Mouse (Mus musculus): ENCODE measurements around the gene Rdh5. TPM values are rescaled to one million over a fixed set of nuclear protein-coding genes. Genes with fewer than 3 reads are reported as not detected.

Rdh5 gene
- polyA plus RNA-seq, 1 experiment: 7.5 TPM

DNA sequence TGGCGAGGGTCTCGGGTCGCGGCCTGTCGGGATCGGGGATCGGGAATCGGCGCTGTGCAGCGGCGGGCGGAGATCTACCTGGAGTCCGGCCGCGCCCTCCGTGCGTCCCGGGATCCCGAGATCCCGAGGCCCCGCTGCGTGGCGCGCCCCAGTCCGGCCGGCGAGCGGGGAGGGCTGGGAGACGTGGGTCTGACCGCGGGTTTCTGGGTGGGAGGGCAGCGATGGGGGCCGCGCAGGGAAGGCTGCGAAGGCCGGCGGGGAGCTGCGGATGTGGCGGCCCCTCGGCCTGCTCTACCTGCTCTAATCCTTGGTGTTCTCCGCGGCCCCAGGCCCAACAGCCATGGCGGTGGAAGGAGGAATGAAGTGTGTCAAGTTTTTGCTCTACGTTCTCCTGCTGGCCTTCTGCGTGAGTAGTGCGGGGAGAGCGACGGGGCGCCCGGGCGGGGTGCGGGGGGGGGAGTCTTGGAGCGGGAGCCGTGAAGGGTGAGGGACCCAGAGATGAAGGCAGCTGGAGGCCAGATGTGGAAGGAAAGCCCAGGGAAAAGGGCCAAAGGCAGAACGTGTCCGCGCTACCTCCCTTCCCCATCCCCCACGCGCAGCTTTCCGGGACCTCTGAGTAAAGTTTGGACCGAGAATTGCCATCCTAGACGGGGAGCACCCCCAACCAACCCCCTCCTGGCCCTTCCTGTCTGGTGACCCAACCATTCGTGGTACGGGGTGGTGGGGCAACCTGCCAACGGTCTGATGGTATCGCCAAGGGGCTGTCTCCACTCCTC lies 12.4 kb downstream of the Rdh5 start:
- H3K27ac ChIP-seq (ENCODE audit: insufficient read depth, low read depth, low read length): peak overlapping the region; percentile 97
- TF ChIP-seq CTCF (IDR thresholded peaks at IDR 0.05; ENCODE audit: low read depth, low read length) (no peak), POLR2A (IDR thresholded peaks at IDR 0.05; ENCODE audit: borderline replicate concordance, low read depth, low read length) (no peak)
- H3K4me3 ChIP-seq (ENCODE audit: insufficient read depth, low read length): peak overlapping the region; percentile 68
- H3K4me1 ChIP-seq (ENCODE audit: control insufficient read depth, insufficient read depth, low read length): peaks cover 22% of the 10 kb centered on the region

- TF ChIP-seq POLR2A (IDR thresholded peaks at IDR 0.05; ENCODE audit: borderline replicate concordance, low read depth, low read length): peak; percentile 92
- no peak for TF ChIP-seq CTCF (IDR thresholded peaks at IDR 0.05; ENCODE audit: low read depth, low read length)
- H3K4me1 ChIP-seq (ENCODE audit: control insufficient read depth, insufficient read depth, low read length): peaks cover 22% of the 10 kb centered on the region
- peak overlapping the region; percentile 97 for H3K27ac ChIP-seq (ENCODE audit: insufficient read depth, low read depth, low read length)
- peak overlapping the region; percentile 68 for H3K4me3 ChIP-seq (ENCODE audit: insufficient read depth, low read length)
Observed at GRCm38 (mm10) chr10:128909567-128910028, 13.1 kb downstream of the Rdh5 start.

- Histone ChIP-seq H3K27ac (ENCODE audit: insufficient read depth, low read depth, low read length) (peak overlapping the region; percentile 88), H3K4me3 (ENCODE audit: insufficient read depth, low read length) (peak overlapping the region; percentile 68), H3K4me1 (ENCODE audit: control insufficient read depth, insufficient read depth, low read length) (peaks cover 24% of the 10 kb centered on the region)
- TF ChIP-seq CTCF (IDR thresholded peaks at IDR 0.05; ENCODE audit: low read depth, low read length) (no peak), POLR2A (IDR thresholded peaks at IDR 0.05; ENCODE audit: borderline replicate concordance, low read depth, low read length) (no peak)
Observed at GRCm38 (mm10) chr10:128908778-128909448, 13.8 kb downstream of the Rdh5 start.

DNA sequence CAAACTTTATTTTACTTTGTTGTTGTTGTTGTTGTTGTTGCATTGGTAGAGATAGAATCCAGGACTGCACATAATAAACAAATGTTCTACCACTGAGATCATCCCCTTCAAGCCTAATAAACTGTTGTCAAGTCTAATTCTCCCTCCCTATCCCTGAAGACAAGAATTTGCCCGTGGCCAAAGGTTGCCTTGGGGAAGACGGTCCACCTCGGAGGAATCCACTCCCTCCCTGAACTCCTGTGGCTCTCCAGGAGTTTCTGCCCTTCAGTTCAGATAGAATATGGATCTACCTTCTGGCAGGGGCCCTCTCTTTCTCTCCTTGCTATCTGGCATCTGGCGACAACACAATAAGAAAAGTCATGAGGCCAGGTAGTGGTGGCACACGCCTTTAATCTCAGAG lies 17.9 kb downstream of the Rdh5 start:
- no peak overlapping the region for H3K4me3 ChIP-seq (ENCODE audit: insufficient read depth, low read length)
- H3K27ac ChIP-seq (ENCODE audit: insufficient read depth, low read depth, low read length): no peak overlapping the region
- peaks cover 47% of the 10 kb centered on the region for H3K4me1 ChIP-seq (ENCODE audit: control insufficient read depth, insufficient read depth, low read length)
- TF ChIP-seq POLR2A (IDR thresholded peaks at IDR 0.05; ENCODE audit: borderline replicate concordance, low read depth, low read length) (no peak), CTCF (IDR thresholded peaks at IDR 0.05; ENCODE audit: low read depth, low read length) (no peak)

GRCm38 (mm10) chr10:128902409-128902988 lies 20.2 kb downstream of the Rdh5 start:
- Histone ChIP-seq H3K4me3 (ENCODE audit: insufficient read depth, low read length) (no peak overlapping the region), H3K4me1 (ENCODE audit: control insufficient read depth, insufficient read depth, low read length) (peaks cover 43% of the 10 kb centered on the region), H3K27ac (ENCODE audit: insufficient read depth, low read depth, low read length) (peak overlapping the region; percentile 78)
- TF ChIP-seq POLR2A (IDR thresholded peaks at IDR 0.05; ENCODE audit: borderline replicate concordance, low read depth, low read length) (no peak), CTCF (IDR thresholded peaks at IDR 0.05; ENCODE audit: low read depth, low read length) (no peak)

GRCm38 (mm10) chr10:128901409-128901808 lies 21.3 kb downstream of the Rdh5 start:
- TF ChIP-seq POLR2A (IDR thresholded peaks at IDR 0.05; ENCODE audit: borderline replicate concordance, low read depth, low read length) (no peak), CTCF (IDR thresholded peaks at IDR 0.05; ENCODE audit: low read depth, low read length) (no peak)
- no peak overlapping the region for H3K4me3 ChIP-seq (ENCODE audit: insufficient read depth, low read length)
- H3K27ac ChIP-seq (ENCODE audit: insufficient read depth, low read depth, low read length): peak overlapping the region; percentile 78
- H3K4me1 ChIP-seq (ENCODE audit: control insufficient read depth, insufficient read depth, low read length): peaks cover 43% of the 10 kb centered on the region

DNA sequence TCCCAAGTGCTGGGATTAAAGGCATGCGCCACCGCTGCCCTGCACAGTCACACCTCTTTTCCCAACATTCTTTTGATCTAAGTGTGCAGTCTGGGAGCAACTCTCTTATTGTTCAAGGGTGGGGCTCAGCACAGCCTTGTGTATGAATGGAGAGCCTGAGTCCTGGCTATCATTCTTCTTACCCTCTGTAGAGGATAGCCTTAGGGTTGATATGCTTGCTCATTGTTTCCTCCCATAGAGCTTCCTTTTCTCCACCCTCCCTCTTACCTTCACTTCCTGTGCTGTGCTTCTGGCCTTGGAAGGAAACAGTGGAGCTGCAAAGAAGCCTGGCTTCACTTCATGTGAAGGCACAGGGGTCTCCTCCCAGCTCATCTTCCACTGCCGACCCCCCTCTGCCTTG lies 22.0 kb downstream of the Rdh5 start, which contains the start of gene Cd63:
Gene Cd63, plus strand, starts transcription at position 292 of the 400 bp plus-strand sequence.
- peak within 1 kb of the TSS; percentile 78 for H3K27ac ChIP-seq (ENCODE audit: insufficient read depth, low read depth, low read length)
- H3K4me1 ChIP-seq (ENCODE audit: control insufficient read depth, insufficient read depth, low read length): peaks cover 39% of the 10 kb centered on the region
- no peak for TF ChIP-seq CTCF (IDR thresholded peaks at IDR 0.05; ENCODE audit: low read depth, low read length)
- TF ChIP-seq POLR2A (IDR thresholded peaks at IDR 0.05; ENCODE audit: borderline replicate concordance, low read depth, low read length): no peak
- no peak within 1 kb of the TSS for H3K4me3 ChIP-seq (ENCODE audit: insufficient read depth, low read length)

DNA sequence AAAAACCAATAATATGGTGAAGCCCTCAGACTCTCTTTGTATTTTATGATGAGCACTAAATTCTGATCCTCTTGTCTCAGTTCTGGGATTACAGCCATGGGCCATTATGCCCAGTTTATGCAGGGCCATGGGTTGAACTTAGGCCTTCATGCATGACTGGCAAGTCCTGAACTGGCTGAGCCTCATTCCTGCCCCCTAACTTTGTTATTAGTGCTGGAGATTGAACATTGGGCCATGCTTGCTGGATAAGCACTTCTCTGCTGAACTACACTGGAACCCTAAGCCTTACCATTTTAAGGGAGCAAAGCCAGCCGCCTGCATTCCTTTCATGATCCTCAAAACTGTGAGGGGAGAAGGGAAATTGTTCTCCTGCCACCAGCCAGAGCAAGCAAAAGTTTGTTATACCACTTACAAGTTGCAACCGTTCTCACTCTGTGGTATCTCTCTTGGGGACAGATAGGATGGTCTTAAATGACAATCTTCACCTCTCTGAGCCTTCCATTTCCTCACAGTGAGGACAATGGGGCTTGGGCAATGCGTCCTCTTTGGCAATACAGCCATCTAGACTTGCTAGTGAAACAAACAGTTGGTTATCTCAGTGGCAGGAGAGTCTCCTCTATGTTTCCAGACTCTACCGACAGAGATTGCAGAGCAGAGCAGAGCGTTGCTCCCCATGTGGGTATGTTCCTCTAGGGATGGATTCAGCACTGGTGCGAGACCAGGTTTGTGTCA lies 22.8 kb downstream of the Rdh5 start:
- Histone ChIP-seq H3K4me1 (ENCODE audit: control insufficient read depth, insufficient read depth, low read length) (peaks cover 38% of the 10 kb centered on the region), H3K4me3 (ENCODE audit: insufficient read depth, low read length) (no peak overlapping the region), H3K27ac (ENCODE audit: insufficient read depth, low read depth, low read length) (no peak overlapping the region)
- TF ChIP-seq POLR2A (IDR thresholded peaks at IDR 0.05; ENCODE audit: borderline replicate concordance, low read depth, low read length): no peak

- TF ChIP-seq CTCF (IDR thresholded peaks at IDR 0.05; ENCODE audit: low read depth, low read length) (no peak), POLR2A (IDR thresholded peaks at IDR 0.05; ENCODE audit: borderline replicate concordance, low read depth, low read length) (no peak)
- Histone ChIP-seq H3K4me3 (ENCODE audit: insufficient read depth, low read length) (no peak overlapping the region), H3K27ac (ENCODE audit: insufficient read depth, low read depth, low read length) (no peak overlapping the region), H3K4me1 (ENCODE audit: control insufficient read depth, insufficient read depth, low read length) (peaks cover 26% of the 10 kb centered on the region)
Observed at GRCm38 (mm10) chr10:128897501-128897900, 25.2 kb downstream of the Rdh5 start.
